In the genomic region with DNA sequence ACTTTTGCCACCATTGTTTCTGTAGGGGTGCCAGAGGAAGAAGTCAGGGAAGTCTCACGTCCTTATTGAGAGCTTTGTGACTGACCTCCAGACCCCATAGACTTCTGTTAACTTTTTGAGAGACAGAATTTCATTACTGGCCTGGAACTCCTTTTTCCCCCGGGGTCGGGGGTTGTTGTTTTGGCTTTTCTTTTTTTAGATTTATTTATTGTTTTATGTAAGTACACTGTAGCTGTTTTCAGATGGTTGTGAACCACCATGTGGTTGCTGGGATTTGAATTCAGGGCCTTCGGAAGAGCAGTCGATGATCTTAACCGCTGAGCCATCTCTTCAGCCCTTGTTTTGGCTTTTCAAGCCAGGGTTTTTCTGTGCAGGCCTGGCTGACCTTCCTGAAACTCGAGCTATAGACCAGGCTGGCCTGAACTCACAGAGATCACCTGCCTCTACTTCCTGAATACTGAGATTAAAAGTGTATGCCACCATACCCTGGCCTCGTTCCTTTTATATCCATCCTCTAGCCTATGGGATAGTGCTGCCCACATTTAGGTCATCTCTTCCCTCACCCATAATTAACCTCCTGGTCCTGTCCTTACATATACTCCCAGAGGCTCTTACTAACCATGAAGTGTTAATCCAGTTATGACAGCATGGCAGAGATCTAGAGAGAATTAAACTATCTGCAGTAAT, we compare ENCODE assay signal across 8 mouse cellular contexts. TPM values are rescaled to one million over a fixed set of nuclear protein-coding genes. Genes with fewer than 3 reads are reported as not detected.
A peak's percentile ranks its signal among the peaks of the same experiment; 100 is the strongest.
DNase-seq lines count a peak whose midpoint lies in the region; ATAC-seq and TF ChIP-seq lines count a peak whose summit lies in the region.

No protein-coding gene starts in this region.

- H3K27ac ChIP-seq in heart, adult 2 months: peak overlapping the region; percentile 98
- peak overlapping the region; percentile 99 for H3K27ac ChIP-seq in limb, embryonic 15.5 days

- TF ChIP-seq POLR2A in heart, adult 2 months (IDR thresholded peaks at IDR 0.05; ENCODE audit: insufficient read depth, low read depth, low read length): no peak

- ATAC-seq in limb, embryonic 15.5 days (ENCODE audit: insufficient number of reproducible peaks, low FRiP score, low TSS enrichment, low read depth): no peak

- TF ChIP-seq CTCF in heart, adult 2 months (IDR thresholded peaks at IDR 0.05): no peak

- H3K4me1 ChIP-seq in heart, adult 2 months (ENCODE audit: control insufficient read depth, insufficient read depth, low read length): peaks cover 5% of the 10 kb centered on the region
- peaks cover 25% of the 10 kb centered on the region for H3K4me1 ChIP-seq in limb, embryonic 15.5 days

- 16% methylated on average over 8 of the region's 8 CpGs for WGBS in heart, adult 2 months
- WGBS in limb, embryonic 15.5 days: 28% methylated on average over 8 of the region's 8 CpGs

- H3K4me3 ChIP-seq in heart, adult 2 months: peak overlapping the region; percentile 95
- H3K4me3 ChIP-seq in limb, embryonic 15.5 days: peak overlapping the region; percentile 98

- no peaks in the 10 kb centered on the region for H3K9me3 ChIP-seq in limb, embryonic 15.5 days

- H3K36me3 ChIP-seq in heart, adult 2 months (ENCODE audit: control insufficient read depth, insufficient read depth, low read length): peaks cover 19% of the 10 kb centered on the region
- peaks cover 19% of the 10 kb centered on the region for H3K36me3 ChIP-seq in limb, embryonic 15.5 days

- intact Hi-C loops in heart, adult 2 months (cut with DNase I): loop anchor here (1.0 to 5.0 kb wide), 5 partner anchors 54 to 202 kb away; partner anchors contain the start of genes Fiz1, Gm44973, Hspbp1 and Zfp524

- no peaks in the 10 kb centered on the region for H3K27me3 ChIP-seq in heart, adult 2 months (ENCODE audit: control insufficient read depth, insufficient read depth, low read length)
- H3K27me3 ChIP-seq in limb, embryonic 15.5 days: no peaks in the 10 kb centered on the region

- peak in 1 of 2 experiments; percentile 30 for DNase-seq in heart, adult 2 months
- DNase-seq in heart, adult 8-10 months (ENCODE audit: low spot score): no peak
- peak; percentile 34 for DNase-seq in thymus, postnatal 4 days
- DNase-seq in thymus, postnatal 0 days (ENCODE audit: low spot score): no peak
- no peak for DNase-seq in Muller cell, postnatal 12 days (ENCODE audit: inconsistent ontology term)
- no peak for DNase-seq in adrenal gland, postnatal 14 days
- no peak for DNase-seq in layer of hippocampus, adult 9-10 months (ENCODE audit: low spot score)

- no peaks in the 10 kb centered on the region for H3K79me2 ChIP-seq in heart, adult 2 months (replicated peaks; ENCODE audit: control insufficient read depth, insufficient read depth, low read length)

- TF ChIP-seq EP300 in heart, adult 2 months (IDR thresholded peaks at IDR 0.05; ENCODE audit: insufficient read depth, low read depth, low read length): no peak

- peak overlapping the region; percentile 58 for H3K9ac ChIP-seq in heart, adult 2 months (ENCODE audit: low read depth, low read length)
- H3K9ac ChIP-seq in limb, embryonic 15.5 days: 0 out of 2 replicates have a peak overlapping the region, but pooled peaks have one; percentile 29

- peak overlapping the region; percentile 65 for H3K4me2 ChIP-seq in limb, embryonic 15.5 days

RNA-seq across cellular contexts. Expression of gene Ube2s, which starts 0.9 kb away (rescaled TPM):
- total RNA-seq in heart, adult 2 months (2021): 10 to 100 TPM; 85.1 to 99.1 TPM
- polyA plus RNA-seq in heart, adult 2 months (2012; rRNA removed): 167 and 265 TPM in 2 replicates
- total RNA-seq in heart, adult 8-10 months (2022): 100 to 1,000 TPM in 1 of 4 experiments, 10 to 100 TPM in 3; 76.2 to 103 (median 88.7) TPM
- 413 and 414 TPM in 2 replicates for polyA plus RNA-seq in thymus, postnatal 0 days (2015; fragmentation: Nextera tagmentation; extraction: Ambion mirVana)
- polyA plus RNA-seq in limb, embryonic 15.5 days (2015; fragmentation: Nextera tagmentation; extraction: Ambion mirVana): 270 and 282 TPM in 2 replicates
- total RNA-seq in adrenal gland, postnatal 14 days (2021): 140 and 146 TPM in 2 replicates

RNA-seq across cellular contexts. Expression of gene Rpl28, which starts 20.6 kb away (rescaled TPM):
- 100 to 1,000 TPM; 492 to 575 TPM for total RNA-seq in heart, adult 2 months (2021)
- polyA plus RNA-seq in heart, adult 2 months (2012; rRNA removed): 135 and 202 TPM in 2 replicates
- 100 to 1,000 TPM; 453 to 560 (median 508) TPM for total RNA-seq in heart, adult 8-10 months (2022)
- polyA plus RNA-seq in thymus, postnatal 0 days (2015; fragmentation: Nextera tagmentation; extraction: Ambion mirVana): 546 and 590 TPM in 2 replicates
- polyA plus RNA-seq in limb, embryonic 15.5 days (2015; fragmentation: Nextera tagmentation; extraction: Ambion mirVana): 298 and 362 TPM in 2 replicates
- 1,145 and 1,281 TPM in 2 replicates for total RNA-seq in adrenal gland, postnatal 14 days (2021)

RNA-seq across cellular contexts. Expression of gene Tmem238, which starts 23.8 kb away (rescaled TPM):
- 1 to 10 TPM; 5.3 to 5.4 TPM for total RNA-seq in heart, adult 2 months (2021)
- 2.2 and 4.3 TPM in 2 replicates for polyA plus RNA-seq in heart, adult 2 months (2012; rRNA removed)
- 1 to 10 TPM; 2.2 to 5.5 (median 5.0) TPM for total RNA-seq in heart, adult 8-10 months (2022)
- polyA plus RNA-seq in thymus, postnatal 0 days (2015; fragmentation: Nextera tagmentation; extraction: Ambion mirVana): 9.6 and 11.7 TPM in 2 replicates
- polyA plus RNA-seq in limb, embryonic 15.5 days (2015; fragmentation: Nextera tagmentation; extraction: Ambion mirVana): 14.1 and 15.7 TPM in 2 replicates
- 10.2 and 11.7 TPM in 2 replicates for total RNA-seq in adrenal gland, postnatal 14 days (2021)

RNA-seq across cellular contexts. Expression of gene Tmem190, which starts 30.5 kb away (rescaled TPM):
- total RNA-seq in heart, adult 2 months (2021): not detected
- 0.29 TPM in 1 of 2 replicates, not detected in the other for polyA plus RNA-seq in heart, adult 2 months (2012; rRNA removed)
- not detected for total RNA-seq in heart, adult 8-10 months (2022)
- polyA plus RNA-seq in thymus, postnatal 0 days (2015; fragmentation: Nextera tagmentation; extraction: Ambion mirVana): 0.23 TPM in 1 of 2 replicates, not detected in the other
- 0.38 and 0.68 TPM in 2 replicates for polyA plus RNA-seq in limb, embryonic 15.5 days (2015; fragmentation: Nextera tagmentation; extraction: Ambion mirVana)
- not detected in 2 replicates for total RNA-seq in adrenal gland, postnatal 14 days (2021)

RNA-seq across cellular contexts. Expression of gene Il11, which starts 30.6 kb away (rescaled TPM):
- not detected for total RNA-seq in heart, adult 2 months (2021)
- 0.15 TPM in 1 of 2 replicates, not detected in the other for polyA plus RNA-seq in heart, adult 2 months (2012; rRNA removed)
- under 1 TPM in 1 of 4 experiments, not detected in 3; 0.19 TPM for total RNA-seq in heart, adult 8-10 months (2022)
- polyA plus RNA-seq in thymus, postnatal 0 days (2015; fragmentation: Nextera tagmentation; extraction: Ambion mirVana): 0.13 and 0.30 TPM in 2 replicates
- 0.49 and 0.63 TPM in 2 replicates for polyA plus RNA-seq in limb, embryonic 15.5 days (2015; fragmentation: Nextera tagmentation; extraction: Ambion mirVana)
- not detected in 2 replicates for total RNA-seq in adrenal gland, postnatal 14 days (2021)
